Mouse (Mus musculus) forebrain, postnatal 0 days (tissue): Measurements from ENCODE around the gene Mpp3. TPM values are rescaled to one million over a fixed set of nuclear protein-coding genes. Genes with fewer than 3 reads are reported as not detected.

ENCODE experiments used
- ATAC-seq: fragments of 200-750 bp; cut with Nextera tagmentation; 2 replicates; pipeline ENCODE4 v1.8.0; 2017; ENCODE audit warnings: mild to moderate bottlenecking, moderate library complexity
- DNase-seq: peaks from one replicate; pipeline ENCODE4 v3.0.0-alpha.2; 2015
- H3K27ac ChIP-seq: fragments of 300-500 bp; sonication (generic); 2 replicates; pipeline ENCODE4 v1.5.1; 2014; ENCODE audit warnings: low read depth, mild to moderate bottlenecking, antibody characterized with exemption, low read length, moderate library complexity, mixed read lengths
- H3K27me3 ChIP-seq: fragments of 300-500 bp; sonication (generic); 2 replicates; pipeline ENCODE4 v1.6.1; 2014; ENCODE audit warnings: mild to moderate bottlenecking, low read length, mixed read lengths; ENCODE audit not compliant: insufficient read depth
- H3K36me3 ChIP-seq: fragments of 300-500 bp; sonication (generic); 2 replicates; pipeline ENCODE4 v1.6.1; 2014; ENCODE audit warnings: mild to moderate bottlenecking, moderate library complexity; ENCODE audit not compliant: insufficient read depth
- H3K4me1 ChIP-seq: fragments of 300-500 bp; sonication (generic); 2 replicates; pipeline ENCODE4 v1.6.1; 2014; ENCODE audit warnings: antibody characterized with exemption; ENCODE audit not compliant: insufficient read depth
- H3K4me2 ChIP-seq: fragments of 300-500 bp; sonication (generic); 2 replicates; pipeline ENCODE4 v1.6.1; 2014; ENCODE audit warnings: low read depth, mild to moderate bottlenecking, moderate library complexity
- H3K4me3 ChIP-seq: fragments of 300-500 bp; sonication (generic); 2 replicates; pipeline ENCODE4 v1.5.1; 2014; ENCODE audit warnings: low read depth, low read length, mixed read lengths
- H3K9ac ChIP-seq: fragments of 300-500 bp; sonication (generic); 2 replicates; pipeline ENCODE4 v1.6.1; 2014; ENCODE audit warnings: mild to moderate bottlenecking
- H3K9me3 ChIP-seq: fragments of 300-500 bp; sonication (generic); 2 replicates; pipeline ENCODE4 v1.6.1; 2016; ENCODE audit warnings: low read length
- CTCF ChIP-seq: sonication (generic); IDR thresholded peaks from 2 replicates; pipeline ENCODE4 v1.5.1; 2016; ENCODE audit warnings: antibody characterized with exemption, control low read depth, low read depth
- WGBS: fragments of 180-500 bp; shearing (Covaris S2); extraction: QIAGEN DNeasy Blood & Tissue Kit; methylation state at CpG from one replicate; pipeline ENCODE4 v1.1.7; 2014; 5-methylcytosine and 5-hydroxymethylcytosine counted together
- polyA plus RNA-seq: library from polyadenylated mRNA; unstranded; fragments of >200 nt; fragmentation: Nextera tagmentation; extraction: Ambion mirVana; gene quantifications from 2 replicates; pipeline ENCODE4 v1.2.1, GENCODE M21; 2015
- total RNA-seq: library from RNA; depleted of rRNA; stranded (reverse); fragments of >200 nt; gene quantifications from 2 replicates; pipeline ENCODE4 v1.2.3, GENCODE M21; 2014

Gene Mpp3
- total and polyA plus RNA-seq, 2 experiments from 2014 or later = 46.4 to 56.6 TPM

GRCm38 (mm10) chr11:102040138-102040524 is 11.9 kb upstream of the Mpp3 start:
- peak; percentile 80 for ATAC-seq
- under 1% methylated on average over 9 of the region's 9 CpGs for WGBS
- no peak overlapping the region for H3K4me2 ChIP-seq

GRCm38 (mm10) chr11:102039487-102040137 is 11.4 kb upstream of the Mpp3 start:
- no peak for ATAC-seq

More at GRCm38 (mm10) chr11:102040138-102040524, 11.9 kb upstream of the Mpp3 start:
- H3K27ac ChIP-seq = no peak overlapping the region
- no peaks in the 10 kb centered on the region for H3K4me1 ChIP-seq
- H3K9ac ChIP-seq = no peak overlapping the region
- no peaks in the 10 kb centered on the region for H3K36me3 ChIP-seq
- no peaks in the 10 kb centered on the region for H3K27me3 ChIP-seq
- no peak overlapping the region for H3K4me3 ChIP-seq
- peak; percentile 83 for DNase-seq
- TF ChIP-seq CTCF = peak; percentile 92
- H3K9me3 ChIP-seq = 0 out of 2 replicates have a peak, but pooled peaks cover 2% of the 10 kb centered on the region

GRCm38 (mm10) chr11:102037789-102038188 is 9.5 kb upstream of the Mpp3 start:
- Histone ChIP-seq H3K9me3 (no peaks in the 10 kb centered on the region), H3K27me3 (no peaks in the 10 kb centered on the region), H3K4me3 (no peak overlapping the region), H3K9ac (no peak overlapping the region), H3K4me1 (no peaks in the 10 kb centered on the region), H3K4me2 (no peak overlapping the region), H3K36me3 (no peaks in the 10 kb centered on the region), H3K27ac (no peak overlapping the region)
- WGBS = 77% methylated on average over 6 of the region's 6 CpGs
- no peak for TF ChIP-seq CTCF
- DNase-seq (no peak), ATAC-seq (no peak)

More at GRCm38 (mm10) chr11:102039487-102040137, 11.4 kb upstream of the Mpp3 start:
- WGBS = 65% methylated on average over 13 of the region's 13 CpGs
- Histone ChIP-seq H3K4me3 (no peak overlapping the region), H3K4me2 (no peak overlapping the region), H3K4me1 (no peaks in the 10 kb centered on the region), H3K9me3 (no peaks in the 10 kb centered on the region), H3K27me3 (no peaks in the 10 kb centered on the region), H3K27ac (no peak overlapping the region), H3K9ac (no peak overlapping the region), H3K36me3 (no peaks in the 10 kb centered on the region)
- TF ChIP-seq CTCF = no peak
- DNase-seq = no peak

GRCm38 (mm10) chr11:102036336-102036735 is 8.1 kb upstream of the Mpp3 start:
- ATAC-seq = no peak
- no peak overlapping the region for H3K27ac ChIP-seq
- H3K36me3 ChIP-seq = no peaks in the 10 kb centered on the region
- no peak overlapping the region for H3K9ac ChIP-seq
- H3K9me3 ChIP-seq = no peaks in the 10 kb centered on the region
- WGBS = 73% methylated on average over 7 of the region's 7 CpGs
- H3K4me2 ChIP-seq = no peak overlapping the region
- no peak for DNase-seq
- H3K4me3 ChIP-seq = no peak overlapping the region
- no peak for TF ChIP-seq CTCF
- no peaks in the 10 kb centered on the region for H3K27me3 ChIP-seq
- no peaks in the 10 kb centered on the region for H3K4me1 ChIP-seq

DNA sequence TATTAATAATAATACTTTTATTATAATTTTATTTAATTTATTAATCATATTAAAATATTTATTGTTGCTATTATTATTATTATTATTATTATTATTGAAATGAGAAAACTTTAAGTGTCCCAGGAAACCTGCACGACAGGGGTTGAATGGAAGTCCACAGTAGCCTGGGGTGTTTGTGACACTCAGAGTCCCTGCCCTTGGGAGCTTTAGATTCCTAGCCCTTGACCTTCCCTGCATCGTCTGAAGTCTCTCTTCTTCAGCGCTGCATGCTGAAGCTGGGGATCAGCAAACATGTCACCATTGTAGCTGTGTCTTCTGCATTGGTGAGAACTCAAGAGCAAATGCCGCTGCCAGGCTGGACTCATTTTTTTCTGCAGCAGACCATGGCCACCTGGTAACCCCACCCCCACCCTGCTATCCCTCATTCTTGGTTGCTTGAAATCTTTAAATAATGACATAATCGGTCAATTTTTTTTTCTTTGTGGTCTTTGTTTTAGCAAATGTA is 7.2 kb upstream of the Mpp3 start:
- no peak for ATAC-seq
- Histone ChIP-seq H3K9me3 (no peaks in the 10 kb centered on the region), H3K4me3 (no peak overlapping the region), H3K4me1 (no peaks in the 10 kb centered on the region), H3K36me3 (no peaks in the 10 kb centered on the region), H3K9ac (no peak overlapping the region), H3K4me2 (no peak overlapping the region), H3K27me3 (no peaks in the 10 kb centered on the region), H3K27ac (no peak overlapping the region)
- no peak for DNase-seq
- TF ChIP-seq CTCF = no peak
- 76% methylated on average over 5 of the region's 5 CpGs for WGBS

- Histone ChIP-seq H3K27me3 (no peaks in the 10 kb centered on the region), H3K36me3 (no peaks in the 10 kb centered on the region), H3K4me2 (no peak overlapping the region), H3K9me3 (no peaks in the 10 kb centered on the region), H3K27ac (no peak overlapping the region), H3K4me1 (no peaks in the 10 kb centered on the region), H3K4me3 (no peak overlapping the region), H3K9ac (no peak overlapping the region)
- DNase-seq (peak; percentile 45), ATAC-seq (peak; percentile 34; the same call in 1 of the 2 replicates)
- WGBS = 43% methylated on average over 8 of the region's 8 CpGs
- TF ChIP-seq CTCF = no peak
Measured at GRCm38 (mm10) chr11:102034887-102035286, 6.6 kb upstream of the Mpp3 start.

- no peak for TF ChIP-seq CTCF
- no peaks in the 10 kb centered on the region for H3K36me3 ChIP-seq
- no peaks in the 10 kb centered on the region for H3K4me1 ChIP-seq
- DNase-seq (no peak), ATAC-seq (no peak)
- 91% methylated on average over 12 of the region's 12 CpGs for WGBS
- H3K9me3 ChIP-seq = no peaks in the 10 kb centered on the region
- H3K4me2 ChIP-seq = no peak overlapping the region
- no peak overlapping the region for H3K4me3 ChIP-seq
- H3K9ac ChIP-seq = no peak overlapping the region
- no peak overlapping the region for H3K27ac ChIP-seq
- no peaks in the 10 kb centered on the region for H3K27me3 ChIP-seq
Measured at GRCm38 (mm10) chr11:102033055-102033591, 4.9 kb upstream of the Mpp3 start.
